Mouse (Mus musculus): Measurements from ENCODE around the gene Kctd8. TPM values are rescaled to one million over a fixed set of nuclear protein-coding genes. Genes with fewer than 3 reads are reported as not detected.

Kctd8 gene
- polyA plus RNA-seq, 1 experiment: not detected

GRCm38 (mm10) chr5:69338916-69339622 is 2.4 kb downstream of the Kctd8 start:
- Histone ChIP-seq H3K4me1 (ENCODE audit: control insufficient read depth, insufficient read depth, low read length) (no peaks in the 10 kb centered on the region), H3K27ac (ENCODE audit: insufficient read depth, low read length) (no peak overlapping the region), H3K9me3 (replicated peaks; ENCODE audit: control insufficient read depth, insufficient read depth, low read length, poor library complexity, severe bottlenecking) (no peaks in the 10 kb centered on the region), H3K36me3 (ENCODE audit: control insufficient read depth, insufficient read depth, low read length, poor library complexity, severe bottlenecking) (no peaks in the 10 kb centered on the region), H3K4me3 (ENCODE audit: low read depth, low read length) (no peak overlapping the region), H3K9ac (ENCODE audit: low read depth, poor library complexity, severe bottlenecking) (no peak overlapping the region), H3K27me3 (ENCODE audit: control insufficient read depth, insufficient read depth, low read length, poor library complexity, severe bottlenecking) (peaks cover 2% of the 10 kb centered on the region; the same call in 1 of the 2 replicates)
- TF ChIP-seq POLR2A (IDR thresholded peaks at IDR 0.05; ENCODE audit: insufficient read depth, low read length) (no peak), CTCF (IDR thresholded peaks at IDR 0.05; ENCODE audit: low read depth, low read length) (no peak), EP300 (IDR thresholded peaks at IDR 0.05; ENCODE audit: insufficient read depth, low read depth, low read length) (no peak)

- TF ChIP-seq CTCF (IDR thresholded peaks at IDR 0.05; ENCODE audit: low read depth, low read length) (no peak), EP300 (IDR thresholded peaks at IDR 0.05; ENCODE audit: insufficient read depth, low read depth, low read length) (no peak), POLR2A (IDR thresholded peaks at IDR 0.05; ENCODE audit: insufficient read depth, low read length) (no peak)
- H3K4me1 ChIP-seq (ENCODE audit: control insufficient read depth, insufficient read depth, low read length): no peaks in the 10 kb centered on the region
- no peak overlapping the region for H3K27ac ChIP-seq (ENCODE audit: insufficient read depth, low read length)
- no peaks in the 10 kb centered on the region for H3K36me3 ChIP-seq (ENCODE audit: control insufficient read depth, insufficient read depth, low read length, poor library complexity, severe bottlenecking)
- H3K9ac ChIP-seq (ENCODE audit: low read depth, poor library complexity, severe bottlenecking): no peak overlapping the region
- H3K9me3 ChIP-seq (replicated peaks; ENCODE audit: control insufficient read depth, insufficient read depth, low read length, poor library complexity, severe bottlenecking): no peaks in the 10 kb centered on the region
- no peak overlapping the region for H3K4me3 ChIP-seq (ENCODE audit: low read depth, low read length)
- H3K27me3 ChIP-seq (ENCODE audit: control insufficient read depth, insufficient read depth, low read length, poor library complexity, severe bottlenecking): no peaks in the 10 kb centered on the region
Observed at GRCm38 (mm10) chr5:69327561-69327960, 13.9 kb downstream of the Kctd8 start.

- Histone ChIP-seq H3K4me3 (ENCODE audit: low read depth, low read length) (no peak overlapping the region), H3K9me3 (replicated peaks; ENCODE audit: control insufficient read depth, insufficient read depth, low read length, poor library complexity, severe bottlenecking) (no peaks in the 10 kb centered on the region), H3K9ac (ENCODE audit: low read depth, poor library complexity, severe bottlenecking) (no peak overlapping the region), H3K27ac (ENCODE audit: insufficient read depth, low read length) (no peak overlapping the region), H3K27me3 (ENCODE audit: control insufficient read depth, insufficient read depth, low read length, poor library complexity, severe bottlenecking) (no peaks in the 10 kb centered on the region), H3K36me3 (ENCODE audit: control insufficient read depth, insufficient read depth, low read length, poor library complexity, severe bottlenecking) (no peaks in the 10 kb centered on the region), H3K4me1 (ENCODE audit: control insufficient read depth, insufficient read depth, low read length) (no peaks in the 10 kb centered on the region)
- TF ChIP-seq POLR2A (IDR thresholded peaks at IDR 0.05; ENCODE audit: insufficient read depth, low read length): no peak
- TF ChIP-seq CTCF (IDR thresholded peaks at IDR 0.05; ENCODE audit: low read depth, low read length): no peak
- TF ChIP-seq EP300 (IDR thresholded peaks at IDR 0.05; ENCODE audit: insufficient read depth, low read depth, low read length): no peak
Observed at GRCm38 (mm10) chr5:69324566-69325230, 16.8 kb downstream of the Kctd8 start.

GRCm38 (mm10) chr5:69312611-69313010 is 28.9 kb downstream of the Kctd8 start:
- Histone ChIP-seq H3K9ac (ENCODE audit: low read depth, poor library complexity, severe bottlenecking) (no peak overlapping the region), H3K36me3 (ENCODE audit: control insufficient read depth, insufficient read depth, low read length, poor library complexity, severe bottlenecking) (no peaks in the 10 kb centered on the region), H3K9me3 (replicated peaks; ENCODE audit: control insufficient read depth, insufficient read depth, low read length, poor library complexity, severe bottlenecking) (no peaks in the 10 kb centered on the region), H3K27me3 (ENCODE audit: control insufficient read depth, insufficient read depth, low read length, poor library complexity, severe bottlenecking) (no peaks in the 10 kb centered on the region), H3K27ac (ENCODE audit: insufficient read depth, low read length) (no peak overlapping the region), H3K4me3 (ENCODE audit: low read depth, low read length) (no peak overlapping the region), H3K4me1 (ENCODE audit: control insufficient read depth, insufficient read depth, low read length) (no peaks in the 10 kb centered on the region)
- TF ChIP-seq POLR2A (IDR thresholded peaks at IDR 0.05; ENCODE audit: insufficient read depth, low read length) (no peak), EP300 (IDR thresholded peaks at IDR 0.05; ENCODE audit: insufficient read depth, low read depth, low read length) (no peak), CTCF (IDR thresholded peaks at IDR 0.05; ENCODE audit: low read depth, low read length) (no peak)

GRCm38 (mm10) chr5:69301665-69302064 is 39.8 kb downstream of the Kctd8 start:
- Histone ChIP-seq H3K9ac (ENCODE audit: low read depth, poor library complexity, severe bottlenecking) (no peak overlapping the region), H3K27ac (ENCODE audit: insufficient read depth, low read length) (no peak overlapping the region), H3K4me3 (ENCODE audit: low read depth, low read length) (no peak overlapping the region), H3K9me3 (replicated peaks; ENCODE audit: control insufficient read depth, insufficient read depth, low read length, poor library complexity, severe bottlenecking) (no peaks in the 10 kb centered on the region), H3K36me3 (ENCODE audit: control insufficient read depth, insufficient read depth, low read length, poor library complexity, severe bottlenecking) (no peaks in the 10 kb centered on the region), H3K4me1 (ENCODE audit: control insufficient read depth, insufficient read depth, low read length) (no peaks in the 10 kb centered on the region), H3K27me3 (ENCODE audit: control insufficient read depth, insufficient read depth, low read length, poor library complexity, severe bottlenecking) (no peaks in the 10 kb centered on the region)
- TF ChIP-seq CTCF (IDR thresholded peaks at IDR 0.05; ENCODE audit: low read depth, low read length): no peak
- TF ChIP-seq EP300 (IDR thresholded peaks at IDR 0.05; ENCODE audit: insufficient read depth, low read depth, low read length): no peak
- TF ChIP-seq POLR2A (IDR thresholded peaks at IDR 0.05; ENCODE audit: insufficient read depth, low read length): no peak

- Histone ChIP-seq H3K27me3 (ENCODE audit: control insufficient read depth, insufficient read depth, low read length, poor library complexity, severe bottlenecking) (no peaks in the 10 kb centered on the region), H3K4me1 (ENCODE audit: control insufficient read depth, insufficient read depth, low read length) (no peaks in the 10 kb centered on the region), H3K4me3 (ENCODE audit: low read depth, low read length) (no peak overlapping the region), H3K36me3 (ENCODE audit: control insufficient read depth, insufficient read depth, low read length, poor library complexity, severe bottlenecking) (no peaks in the 10 kb centered on the region), H3K27ac (ENCODE audit: insufficient read depth, low read length) (no peak overlapping the region), H3K9me3 (replicated peaks; ENCODE audit: control insufficient read depth, insufficient read depth, low read length, poor library complexity, severe bottlenecking) (no peaks in the 10 kb centered on the region), H3K9ac (ENCODE audit: low read depth, poor library complexity, severe bottlenecking) (no peak overlapping the region)
- no peak for TF ChIP-seq CTCF (IDR thresholded peaks at IDR 0.05; ENCODE audit: low read depth, low read length)
- TF ChIP-seq POLR2A (IDR thresholded peaks at IDR 0.05; ENCODE audit: insufficient read depth, low read length): no peak
- no peak for TF ChIP-seq EP300 (IDR thresholded peaks at IDR 0.05; ENCODE audit: insufficient read depth, low read depth, low read length)
Observed at GRCm38 (mm10) chr5:69292353-69292752, 49.1 kb downstream of the Kctd8 start.
